Mouse (Mus musculus): ENCODE measurements at regions not wholly inside any gene's neighbourhood (a gene's known extent, or its start where the extent isn't known, plus 50 kb on each side); places are given as distances from the start of the nearest gene placed in this dataset.

GRCm38 (mm10) chr12:59798051-59798450 is 578.5 kb upstream of the Fbxo33 start:
- Histone ChIP-seq H3K4me2 (ENCODE audit: low read depth, low read length) (no peak overlapping the region), H3K4me1 (ENCODE audit: insufficient read depth, low read length) (no peaks in the 10 kb centered on the region), H3K27ac (no peak overlapping the region), H3K36me3 (ENCODE audit: insufficient read depth, low read length) (no peaks in the 10 kb centered on the region), H3K9me3 (ENCODE audit: low read length) (no peaks in the 10 kb centered on the region), H3K4me3 (ENCODE audit: low read length) (no peak overlapping the region), H3K9ac (replicated peaks; ENCODE audit: low read length) (no peak overlapping the region), H3K27me3 (ENCODE audit: insufficient read depth, low read length) (no peaks in the 10 kb centered on the region)
- DNase-seq (ENCODE audit: low spot score) (peak; percentile 84), ATAC-seq (peak; percentile 61; the same call in 1 of the 2 replicates)
- peak; percentile 73 for TF ChIP-seq CTCF (IDR thresholded peaks at IDR 0.05; ENCODE audit: low read depth)
- 47% methylated on average over 3 of the region's 3 CpGs for whole genome bisulfite sequencing

- no peaks in the 10 kb centered on the region for H3K9me3 ChIP-seq (ENCODE audit: low read length)
- H3K36me3 ChIP-seq (ENCODE audit: insufficient read depth, low read length): no peaks in the 10 kb centered on the region
- peak; percentile 38; the same call in 1 of the 2 replicates for TF ChIP-seq CTCF (IDR thresholded peaks at IDR 0.05; ENCODE audit: low read depth)
- WGBS: 57% methylated on average over 4 of the region's 4 CpGs
- ATAC-seq: no peak
- no peak overlapping the region for H3K27ac ChIP-seq
- H3K4me2 ChIP-seq (ENCODE audit: low read depth, low read length): no peak overlapping the region
- H3K27me3 ChIP-seq (ENCODE audit: insufficient read depth, low read length): no peaks in the 10 kb centered on the region
- no peak for DNase-seq (ENCODE audit: low spot score)
- no peaks in the 10 kb centered on the region for H3K4me1 ChIP-seq (ENCODE audit: insufficient read depth, low read length)
- H3K4me3 ChIP-seq (ENCODE audit: low read length): no peak overlapping the region
- no peak overlapping the region for H3K9ac ChIP-seq (replicated peaks; ENCODE audit: low read length)
These were observed 571.9 kb upstream of the Fbxo33 start for GRCm38 (mm10) chr12:59791473-59791872.

- 52% methylated on average over 4 of the region's 4 CpGs for WGBS
- Histone ChIP-seq H3K4me3 (ENCODE audit: low read length) (no peak overlapping the region), H3K4me2 (ENCODE audit: low read depth, low read length) (no peak overlapping the region), H3K9me3 (ENCODE audit: low read length) (no peaks in the 10 kb centered on the region), H3K9ac (replicated peaks; ENCODE audit: low read length) (no peak overlapping the region), H3K27me3 (ENCODE audit: insufficient read depth, low read length) (no peaks in the 10 kb centered on the region), H3K27ac (no peak overlapping the region), H3K36me3 (ENCODE audit: insufficient read depth, low read length) (no peaks in the 10 kb centered on the region), H3K4me1 (ENCODE audit: insufficient read depth, low read length) (no peaks in the 10 kb centered on the region)
- DNase-seq (ENCODE audit: low spot score) (no peak), ATAC-seq (no peak)
- no peak for TF ChIP-seq CTCF (IDR thresholded peaks at IDR 0.05; ENCODE audit: low read depth)
These were observed 567.3 kb upstream of the Fbxo33 start for GRCm38 (mm10) chr12:59786831-59787230.

GRCm38 (mm10) chr12:59770980-59771379 is 551.5 kb upstream of the Fbxo33 start:
- no peak for TF ChIP-seq CTCF (IDR thresholded peaks at IDR 0.05; ENCODE audit: low read depth)
- no peaks in the 10 kb centered on the region for H3K27me3 ChIP-seq (ENCODE audit: insufficient read depth, low read length)
- no peaks in the 10 kb centered on the region for H3K36me3 ChIP-seq (ENCODE audit: insufficient read depth, low read length)
- no peaks in the 10 kb centered on the region for H3K9me3 ChIP-seq (ENCODE audit: low read length)
- H3K4me1 ChIP-seq (ENCODE audit: insufficient read depth, low read length): no peaks in the 10 kb centered on the region
- no peak for ATAC-seq
- H3K9ac ChIP-seq (replicated peaks; ENCODE audit: low read length): no peak overlapping the region
- H3K27ac ChIP-seq: no peak overlapping the region
- no peak overlapping the region for H3K4me2 ChIP-seq (ENCODE audit: low read depth, low read length)
- no peak for DNase-seq (ENCODE audit: low spot score)
- 84% methylated on average over 1 of the region's 1 CpGs for WGBS
- H3K4me3 ChIP-seq (ENCODE audit: low read length): no peak overlapping the region

GRCm38 (mm10) chr12:59762260-59762659 is 542.7 kb upstream of the Fbxo33 start:
- H3K4me3 ChIP-seq (ENCODE audit: low read length): no peak overlapping the region
- no peak for TF ChIP-seq CTCF (IDR thresholded peaks at IDR 0.05; ENCODE audit: low read depth)
- WGBS: 95% methylated on average over 1 of the region's 1 CpGs
- H3K4me1 ChIP-seq (ENCODE audit: insufficient read depth, low read length): no peaks in the 10 kb centered on the region
- no peak overlapping the region for H3K27ac ChIP-seq
- DNase-seq (ENCODE audit: low spot score) (no peak), ATAC-seq (no peak)
- no peaks in the 10 kb centered on the region for H3K9me3 ChIP-seq (ENCODE audit: low read length)
- H3K27me3 ChIP-seq (ENCODE audit: insufficient read depth, low read length): no peaks in the 10 kb centered on the region
- no peak overlapping the region for H3K9ac ChIP-seq (replicated peaks; ENCODE audit: low read length)
- no peak overlapping the region for H3K4me2 ChIP-seq (ENCODE audit: low read depth, low read length)
- no peaks in the 10 kb centered on the region for H3K36me3 ChIP-seq (ENCODE audit: insufficient read depth, low read length)

GRCm38 (mm10) chr12:59744768-59745167 is 525.2 kb upstream of the Fbxo33 start:
- Histone ChIP-seq H3K4me1 (ENCODE audit: insufficient read depth, low read length) (no peaks in the 10 kb centered on the region), H3K27me3 (ENCODE audit: insufficient read depth, low read length) (no peaks in the 10 kb centered on the region), H3K4me3 (ENCODE audit: low read length) (no peak overlapping the region), H3K9ac (replicated peaks; ENCODE audit: low read length) (no peak overlapping the region), H3K4me2 (ENCODE audit: low read depth, low read length) (no peak overlapping the region), H3K27ac (no peak overlapping the region), H3K36me3 (ENCODE audit: insufficient read depth, low read length) (no peaks in the 10 kb centered on the region), H3K9me3 (ENCODE audit: low read length) (no peaks in the 10 kb centered on the region)
- WGBS: 89% methylated on average over 2 of the region's 2 CpGs
- TF ChIP-seq CTCF (IDR thresholded peaks at IDR 0.05; ENCODE audit: low read depth): no peak
- ATAC-seq (no peak), DNase-seq (ENCODE audit: low spot score) (no peak)

GRCm38 (mm10) chr12:59743211-59743610 is 523.7 kb upstream of the Fbxo33 start:
- Histone ChIP-seq H3K9me3 (ENCODE audit: low read length) (no peaks in the 10 kb centered on the region), H3K27me3 (ENCODE audit: insufficient read depth, low read length) (no peaks in the 10 kb centered on the region), H3K4me1 (ENCODE audit: insufficient read depth, low read length) (no peaks in the 10 kb centered on the region), H3K36me3 (ENCODE audit: insufficient read depth, low read length) (no peaks in the 10 kb centered on the region), H3K4me2 (ENCODE audit: low read depth, low read length) (no peak overlapping the region), H3K4me3 (ENCODE audit: low read length) (no peak overlapping the region), H3K9ac (replicated peaks; ENCODE audit: low read length) (no peak overlapping the region), H3K27ac (no peak overlapping the region)
- DNase-seq (ENCODE audit: low spot score) (no peak), ATAC-seq (no peak)
- TF ChIP-seq CTCF (IDR thresholded peaks at IDR 0.05; ENCODE audit: low read depth): no peak
- WGBS: 88% methylated on average over 11 of the region's 11 CpGs

All from hindbrain, postnatal 0 days (tissue).